Mouse (Mus musculus) limb, embryonic 12.5 days (tissue): ENCODE measurements around the gene Dip2c. TPM values are rescaled to one million over a fixed set of nuclear protein-coding genes. Genes with fewer than 3 reads are reported as not detected.

Experiments
- ATAC-seq: fragments of 200-750 bp; cut with Nextera tagmentation; 2 replicates; pipeline ENCODE4 v1.8.0; 2017; ENCODE audit warnings: low read depth, moderate TSS enrichment; ENCODE audit not compliant: insufficient number of reproducible peaks, insufficient read depth, low FRiP score, low TSS enrichment
- H3K27ac ChIP-seq: fragments of 300-500 bp; sonication (generic); 2 replicates; pipeline ENCODE4 v1.5.1; 2016; ENCODE audit warnings: mild to moderate bottlenecking, moderate library complexity
- H3K27me3 ChIP-seq: fragments of 300-500 bp; sonication (generic); 2 replicates; pipeline ENCODE4 v1.6.1; 2016; ENCODE audit warnings: mild to moderate bottlenecking, moderate library complexity
- H3K36me3 ChIP-seq: fragments of 300-500 bp; sonication (generic); 2 replicates; pipeline ENCODE4 v1.6.1; 2016; ENCODE audit warnings: mild to moderate bottlenecking, moderate library complexity
- H3K4me1 ChIP-seq: fragments of 300-500 bp; sonication (generic); replicated peaks from 2 replicates; pipeline ENCODE4 v1.6.1; 2016
- H3K4me2 ChIP-seq: fragments of 300-500 bp; sonication (generic); 2 replicates; pipeline ENCODE4 v1.6.1; 2016; ENCODE audit warnings: mild to moderate bottlenecking, moderate library complexity
- H3K4me3 ChIP-seq: fragments of 300-500 bp; sonication (generic); replicated peaks from 2 replicates; pipeline ENCODE4 v1.5.1; 2016; ENCODE audit warnings: mild to moderate bottlenecking
- H3K9ac ChIP-seq: fragments of 300-500 bp; sonication (generic); replicated peaks from 2 replicates; pipeline ENCODE4 v1.6.1; 2016; ENCODE audit warnings: mild to moderate bottlenecking, moderate library complexity
- H3K9me3 ChIP-seq: fragments of 300-500 bp; sonication (generic); 2 replicates; pipeline ENCODE4 v1.6.1; 2016; ENCODE audit warnings: mild to moderate bottlenecking, moderate library complexity
- WGBS: fragments of 180-500 bp; shearing (Covaris S2); methylation state at CpG from one replicate; pipeline ENCODE4 v1.1.7; 2016; 5-methylcytosine and 5-hydroxymethylcytosine counted together
- polyA plus RNA-seq: library from polyadenylated mRNA; unstranded; fragments of >200 nt; fragmentation: Nextera tagmentation; extraction: Ambion mirVana; gene quantifications from 2 replicates; pipeline ENCODE4 v1.2.1, GENCODE M21; 2016

Dip2c gene
- 6.5 and 7.2 TPM in 2 replicates for polyA plus RNA-seq

DNA sequence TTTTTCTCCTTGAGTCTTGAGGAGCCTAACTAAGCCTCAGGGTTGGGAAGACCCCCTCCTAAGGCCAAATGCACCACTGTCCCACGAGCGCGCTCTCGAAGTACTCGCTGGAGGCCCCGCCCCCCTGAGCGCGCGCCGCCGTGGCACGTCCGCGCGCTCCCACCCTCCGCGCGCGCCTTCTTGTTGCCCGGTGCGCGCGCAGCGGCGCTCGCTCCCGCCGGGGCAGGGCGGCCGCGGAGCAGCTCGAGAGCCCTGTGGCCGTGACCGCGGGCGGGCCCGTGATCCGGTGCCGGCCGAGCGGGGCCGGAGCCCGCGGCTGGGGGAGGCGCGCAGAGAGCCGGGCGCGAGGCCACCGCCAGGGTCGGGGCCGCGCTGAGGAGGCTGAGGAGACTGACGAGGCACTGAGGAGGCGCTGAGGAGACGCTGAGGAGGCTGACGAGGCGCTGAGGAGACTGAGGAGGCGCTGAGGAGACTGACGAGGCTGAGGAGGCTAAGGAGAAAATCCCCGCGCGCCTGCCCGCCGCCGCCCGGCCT, at the start of gene Dip2c:
Dip2c (plus strand) TSS at position 207 of the 534 bp plus-strand sequence.
- Histone ChIP-seq H3K9me3 (no peaks in the 10 kb centered on the region), H3K9ac (peak within 1 kb of the TSS; percentile 94), H3K4me2 (peak within 1 kb of the TSS; percentile 85), H3K4me3 (peak within 1 kb of the TSS; percentile 91), H3K36me3 (no peaks in the 10 kb centered on the region), H3K27ac (peak within 1 kb of the TSS; percentile 97), H3K4me1 (peaks cover 12% of the 10 kb centered on the region), H3K27me3 (no peaks in the 10 kb centered on the region)
- ATAC-seq, result peak; percentile 90
- WGBS, result under 1% methylated on average over 67 of the region's 67 CpGs

DNA sequence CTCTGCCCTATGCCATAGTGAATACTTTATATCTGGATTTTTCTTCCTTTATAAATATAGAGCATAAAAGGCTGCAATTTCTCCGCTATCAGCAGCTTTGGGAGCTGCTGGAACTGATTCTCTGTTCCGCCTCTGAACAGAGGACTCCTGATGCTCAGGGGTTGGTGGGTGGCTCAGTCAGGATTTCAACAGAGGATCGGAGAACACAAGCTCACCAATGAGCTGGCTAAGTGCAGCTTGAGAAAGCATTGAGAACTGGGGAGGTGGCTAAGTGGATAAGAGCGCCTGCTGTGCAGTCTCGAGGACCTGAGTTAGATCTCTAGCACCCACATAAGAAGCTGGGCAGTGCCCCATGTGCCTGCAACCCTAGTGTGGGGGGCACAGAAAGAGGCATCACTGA, 49.2 kb upstream of the Dip2c start:
- Histone ChIP-seq H3K27ac (no peak overlapping the region), H3K27me3 (no peaks in the 10 kb centered on the region)
- WGBS, result 88% methylated on average over 5 of the region's 5 CpGs

DNA sequence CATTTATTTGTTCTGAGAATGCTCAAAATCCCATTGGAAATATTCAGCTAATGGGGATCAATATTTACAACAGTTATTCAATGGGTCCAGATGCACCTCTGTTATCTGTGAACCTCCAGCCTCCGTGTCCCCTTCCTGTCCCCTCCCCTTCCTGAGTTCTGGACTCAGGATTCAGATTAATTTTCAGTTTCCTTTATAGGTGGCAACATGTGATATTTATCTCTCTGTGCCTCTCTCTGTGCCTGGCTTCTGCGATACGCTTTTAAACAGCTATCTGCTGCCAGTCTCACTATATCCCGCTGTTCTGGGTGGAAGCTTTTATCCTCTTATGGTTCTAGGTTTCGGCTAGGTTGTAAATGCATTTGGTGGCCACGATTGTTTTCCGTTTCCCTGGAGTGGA, 38.8 kb upstream of the Dip2c start:
- H3K27me3 ChIP-seq, result no peaks in the 10 kb centered on the region
- H3K27ac ChIP-seq, result no peak overlapping the region
- no peaks in the 10 kb centered on the region for H3K4me1 ChIP-seq
- no peak for ATAC-seq
- no peak overlapping the region for H3K4me2 ChIP-seq
- 87% methylated on average over 7 of the region's 7 CpGs for WGBS
- H3K9me3 ChIP-seq, result no peaks in the 10 kb centered on the region
- H3K4me3 ChIP-seq, result no peak overlapping the region
- no peak overlapping the region for H3K9ac ChIP-seq
- no peaks in the 10 kb centered on the region for H3K36me3 ChIP-seq

More for the DNA sequence above, 49.2 kb upstream of the Dip2c start:
- H3K9ac ChIP-seq, result no peak overlapping the region
- no peaks in the 10 kb centered on the region for H3K36me3 ChIP-seq
- H3K9me3 ChIP-seq, result no peaks in the 10 kb centered on the region
- no peak for ATAC-seq
- no peak overlapping the region for H3K4me3 ChIP-seq
- no peaks in the 10 kb centered on the region for H3K4me1 ChIP-seq
- no peak overlapping the region for H3K4me2 ChIP-seq

DNA sequence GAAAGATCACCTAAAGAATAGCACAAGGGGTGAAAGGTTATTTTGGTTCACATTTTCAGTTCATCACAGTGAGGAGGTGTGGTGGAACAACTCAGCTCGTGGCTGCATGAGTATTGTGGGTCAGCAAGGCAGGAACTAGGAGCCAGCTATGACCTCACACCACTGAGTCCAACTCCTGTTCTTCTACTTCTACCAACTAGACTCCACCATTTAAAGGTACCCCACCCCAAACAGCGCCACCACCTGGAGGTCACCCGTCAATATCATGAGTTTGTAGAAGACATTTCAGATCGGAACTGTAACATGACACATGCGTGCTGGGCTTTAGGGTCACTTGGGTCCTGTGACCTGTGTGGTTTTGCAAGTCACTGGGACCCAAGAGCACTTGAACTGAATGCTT, 37.2 kb upstream of the Dip2c start:
- H3K4me1 ChIP-seq, result no peaks in the 10 kb centered on the region
- no peak overlapping the region for H3K4me3 ChIP-seq
- H3K27ac ChIP-seq, result no peak overlapping the region
- H3K9me3 ChIP-seq, result no peaks in the 10 kb centered on the region
- 83% methylated on average over 5 of the region's 5 CpGs for WGBS
- no peak overlapping the region for H3K4me2 ChIP-seq
- H3K36me3 ChIP-seq, result no peaks in the 10 kb centered on the region
- no peak for ATAC-seq
- no peaks in the 10 kb centered on the region for H3K27me3 ChIP-seq
- H3K9ac ChIP-seq, result no peak overlapping the region

DNA sequence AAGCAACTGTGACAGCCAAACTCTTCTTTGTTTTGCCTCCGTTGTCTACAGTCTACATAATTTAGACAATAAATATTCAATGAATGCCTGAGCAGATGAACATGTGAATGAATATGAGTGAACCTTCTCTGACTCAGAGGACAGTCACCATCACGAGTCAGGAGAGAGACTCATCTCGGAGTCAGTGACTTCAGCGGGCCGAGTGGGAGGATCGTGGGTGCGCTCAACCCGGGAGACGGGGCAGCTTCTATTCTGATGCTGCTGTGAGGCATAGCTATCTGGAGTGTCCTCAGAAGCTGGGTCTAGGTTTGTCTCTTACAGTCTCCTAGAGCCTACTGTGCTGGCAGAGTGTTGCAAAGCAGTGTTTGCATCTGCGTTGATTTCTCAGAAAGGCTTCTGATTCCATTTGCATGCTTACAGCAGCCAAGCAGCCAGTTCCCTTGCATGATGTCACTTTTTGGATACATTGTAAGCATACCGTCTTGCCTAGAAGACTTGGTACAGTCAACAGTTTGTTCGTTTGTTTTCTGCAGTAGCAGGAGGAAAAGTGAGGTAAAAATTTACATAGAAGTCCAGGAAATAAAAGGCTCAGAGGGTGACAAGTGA, 36.6 kb upstream of the Dip2c start:
- H3K4me3 ChIP-seq, result no peak overlapping the region
- no peak overlapping the region for H3K27ac ChIP-seq
- no peaks in the 10 kb centered on the region for H3K27me3 ChIP-seq
- H3K4me1 ChIP-seq, result no peaks in the 10 kb centered on the region
- H3K36me3 ChIP-seq, result no peaks in the 10 kb centered on the region
- ATAC-seq, result no peak
- H3K9me3 ChIP-seq, result no peaks in the 10 kb centered on the region
- no peak overlapping the region for H3K9ac ChIP-seq
- no peak overlapping the region for H3K4me2 ChIP-seq
- WGBS, result 91% methylated on average over 12 of the region's 12 CpGs

DNA sequence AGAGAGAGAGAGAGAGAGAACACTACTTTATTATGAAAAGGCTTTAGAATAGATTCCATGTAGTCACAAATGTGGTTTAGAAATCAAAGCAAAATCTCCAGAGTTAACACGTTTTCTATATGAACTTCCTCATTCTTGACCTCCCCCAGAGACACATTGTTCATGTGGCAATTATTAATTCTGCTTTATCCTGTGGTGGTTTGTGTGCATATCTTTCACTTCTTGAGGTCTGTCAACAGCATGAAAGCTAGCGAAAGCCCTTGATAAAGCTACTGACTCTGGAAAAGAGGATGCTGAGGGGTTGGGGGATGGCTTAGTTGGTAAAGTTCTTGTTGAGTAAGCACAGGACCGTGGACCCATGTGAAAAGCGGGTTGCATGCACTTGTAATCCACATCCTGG, 14.6 kb upstream of the Dip2c start:
- WGBS, result 71% methylated on average over 4 of the region's 4 CpGs
- Histone ChIP-seq H3K9me3 (no peaks in the 10 kb centered on the region), H3K4me3 (no peak overlapping the region), H3K4me2 (no peak overlapping the region), H3K36me3 (no peaks in the 10 kb centered on the region), H3K27ac (no peak overlapping the region), H3K9ac (no peak overlapping the region), H3K27me3 (no peaks in the 10 kb centered on the region), H3K4me1 (no peaks in the 10 kb centered on the region)
- no peak for ATAC-seq

DNA sequence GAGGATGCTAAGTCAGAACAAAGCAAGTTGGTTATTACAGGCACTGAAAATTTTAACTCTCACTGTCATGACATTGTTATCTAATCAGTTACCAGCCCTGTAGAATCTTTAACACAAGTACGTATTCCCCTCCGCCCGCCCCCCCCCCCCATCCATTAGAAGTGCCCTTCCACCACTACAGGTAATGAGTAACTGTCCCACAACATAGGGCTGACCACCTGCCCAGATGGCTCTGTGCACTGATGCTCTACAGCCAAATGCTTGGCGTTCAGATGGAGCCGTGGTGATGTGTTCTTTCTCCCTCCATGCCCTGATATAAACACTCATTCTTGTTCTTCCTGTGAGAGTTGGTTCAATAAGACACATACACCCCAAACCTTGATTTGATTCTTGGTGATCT, 10.8 kb upstream of the Dip2c start:
- 87% methylated on average over 5 of the region's 5 CpGs for WGBS
- no peak overlapping the region for H3K4me2 ChIP-seq
- no peaks in the 10 kb centered on the region for H3K4me1 ChIP-seq

DNA sequence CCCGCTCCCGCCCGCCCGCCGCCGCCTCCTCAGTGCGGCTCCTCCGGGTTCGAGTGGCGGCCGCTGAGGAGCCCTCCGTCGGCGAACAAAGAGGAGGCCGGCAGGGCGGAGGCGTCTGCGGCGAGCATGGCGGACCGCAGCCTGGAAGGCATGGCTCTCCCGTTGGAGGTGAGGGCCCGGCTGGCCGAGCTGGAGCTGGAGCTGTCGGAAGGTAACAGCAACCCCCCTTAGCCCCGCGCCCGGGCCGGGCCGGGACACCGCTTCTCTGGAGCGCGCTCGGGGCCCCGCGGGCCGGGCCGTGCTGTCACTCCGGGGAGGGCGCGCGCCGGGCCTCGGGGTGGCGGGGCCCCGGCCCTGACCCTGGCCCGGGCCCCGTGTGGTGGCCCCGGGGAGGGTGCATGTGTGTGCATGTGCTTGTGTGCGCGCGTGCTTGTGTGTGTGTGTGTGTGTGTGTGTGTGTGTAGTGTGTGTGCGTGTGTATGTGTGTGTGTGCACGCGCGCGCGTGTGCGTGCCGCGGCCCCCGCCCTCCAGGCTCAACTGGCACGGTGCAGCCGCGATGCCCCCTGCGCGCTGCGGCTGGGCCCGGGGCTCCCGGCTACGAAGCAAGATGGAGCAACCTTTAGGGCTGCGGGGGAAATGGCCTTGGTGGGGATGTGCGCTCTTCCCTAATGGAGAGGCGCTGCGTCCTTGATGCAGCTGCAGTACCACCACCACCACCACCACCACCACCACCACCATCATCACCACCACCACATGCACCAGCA, 710 bp downstream of the Dip2c start:
- no peaks in the 10 kb centered on the region for H3K36me3 ChIP-seq
- H3K4me1 ChIP-seq, result peaks cover 12% of the 10 kb centered on the region
- H3K27me3 ChIP-seq, result no peaks in the 10 kb centered on the region
- peak overlapping the region; percentile 85 for H3K4me2 ChIP-seq
- peak overlapping the region; percentile 94 for H3K9ac ChIP-seq
- ATAC-seq, result peak; percentile 70
- peak overlapping the region; percentile 97 for H3K27ac ChIP-seq
- under 1% methylated on average over 47 of the region's 75 CpGs for WGBS
- peak overlapping the region; percentile 91 for H3K4me3 ChIP-seq
- H3K9me3 ChIP-seq, result no peaks in the 10 kb centered on the region

More for the DNA sequence above, 10.8 kb upstream of the Dip2c start:
- Histone ChIP-seq H3K27me3 (no peaks in the 10 kb centered on the region), H3K9ac (no peak overlapping the region), H3K36me3 (no peaks in the 10 kb centered on the region), H3K27ac (no peak overlapping the region), H3K9me3 (no peaks in the 10 kb centered on the region), H3K4me3 (no peak overlapping the region)
- ATAC-seq, result no peak

DNA sequence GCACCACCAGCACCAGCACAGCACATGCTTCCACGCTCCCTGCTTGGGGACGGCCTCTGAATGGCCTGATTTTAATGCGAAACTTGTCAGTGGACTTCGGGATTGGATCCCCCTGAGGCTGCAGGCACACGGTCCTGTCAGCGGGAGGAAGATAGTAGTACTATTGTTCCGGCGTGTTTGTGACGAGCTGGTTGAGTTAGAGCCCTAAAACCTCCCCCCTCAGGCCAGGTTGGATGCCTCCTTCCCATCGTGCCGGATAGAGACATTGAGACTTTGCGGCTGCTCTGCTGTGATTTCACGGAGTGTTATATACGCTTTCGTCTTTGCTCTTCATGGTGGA, 1.3 kb downstream of the Dip2c start:
- no peaks in the 10 kb centered on the region for H3K36me3 ChIP-seq
- no peak overlapping the region for H3K27ac ChIP-seq
- WGBS, result 3% methylated on average over 15 of the region's 15 CpGs
- peaks cover 12% of the 10 kb centered on the region for H3K4me1 ChIP-seq
- no peak for ATAC-seq
- H3K4me2 ChIP-seq, result peak overlapping the region; percentile 85
- H3K9ac ChIP-seq, result peak overlapping the region; percentile 94
- no peaks in the 10 kb centered on the region for H3K9me3 ChIP-seq
- no peaks in the 10 kb centered on the region for H3K27me3 ChIP-seq
- H3K4me3 ChIP-seq, result peak overlapping the region; percentile 91

DNA sequence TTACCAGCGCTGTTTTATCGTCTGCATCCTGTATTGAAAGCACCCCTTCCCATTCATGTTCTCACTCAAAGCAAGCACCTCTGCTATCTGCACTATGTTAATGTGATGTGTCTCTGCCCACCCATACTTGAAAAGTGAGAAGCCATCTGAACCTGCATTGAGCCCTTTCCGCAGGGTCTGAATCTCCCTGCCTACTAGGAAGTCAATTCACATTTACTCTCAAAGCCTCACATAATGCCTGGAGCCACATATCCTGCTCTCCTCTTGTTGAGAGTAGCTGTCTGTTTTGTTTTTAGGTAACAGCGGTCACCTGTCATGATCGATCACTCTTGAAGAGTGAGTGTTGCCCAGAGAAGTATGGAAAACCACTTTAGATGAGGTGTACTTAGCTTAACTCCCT, 2.3 kb downstream of the Dip2c start:
- no peaks in the 10 kb centered on the region for H3K9me3 ChIP-seq
- no peak overlapping the region for H3K4me3 ChIP-seq
- H3K4me2 ChIP-seq, result peak overlapping the region; percentile 85; the same call in 1 of the 2 replicates
- no peak for ATAC-seq
- H3K36me3 ChIP-seq, result no peaks in the 10 kb centered on the region
- H3K4me1 ChIP-seq, result peaks cover 12% of the 10 kb centered on the region
- no peaks in the 10 kb centered on the region for H3K27me3 ChIP-seq
- H3K9ac ChIP-seq, result no peak overlapping the region
- H3K27ac ChIP-seq, result no peak overlapping the region
- 85% methylated on average over 5 of the region's 5 CpGs for WGBS

DNA sequence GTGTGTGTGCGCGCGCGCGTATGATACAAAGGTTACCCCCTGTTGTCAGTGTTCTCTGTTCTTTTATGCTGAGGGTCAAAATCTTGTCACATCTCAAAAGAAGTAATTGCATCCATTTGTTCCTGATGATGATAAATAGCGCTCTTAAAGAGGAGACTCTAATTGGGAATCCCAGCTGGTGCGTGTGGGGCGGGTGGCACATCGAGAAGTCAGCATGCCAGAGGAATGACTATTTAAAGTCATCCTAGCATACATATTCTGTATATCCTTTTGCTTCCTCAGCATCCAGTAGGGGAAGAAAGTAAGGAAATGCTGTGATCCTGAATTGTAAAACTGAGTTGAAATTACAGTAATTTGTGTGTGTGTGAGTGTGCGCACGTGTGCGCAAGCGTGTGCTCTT, 6.7 kb downstream of the Dip2c start:
- WGBS, result 65% methylated on average over 13 of the region's 13 CpGs
- no peak overlapping the region for H3K9ac ChIP-seq
- ATAC-seq, result no peak

More for the DNA sequence above, 6.7 kb downstream of the Dip2c start:
- Histone ChIP-seq H3K4me2 (no peak overlapping the region), H3K9me3 (no peaks in the 10 kb centered on the region), H3K27me3 (no peaks in the 10 kb centered on the region), H3K4me1 (peaks cover 8% of the 10 kb centered on the region), H3K27ac (no peak overlapping the region), H3K4me3 (no peak overlapping the region), H3K36me3 (no peaks in the 10 kb centered on the region)
